Mouse (Mus musculus): Measurements from ENCODE around the gene Nlgn3.

- TF ChIP-seq POLR2A (IDR thresholded peaks at IDR 0.05; ENCODE audit: extremely low read depth, insufficient read depth, low read length) (no peak), CTCF (IDR thresholded peaks at IDR 0.05; ENCODE audit: extremely low read depth, insufficient read depth, low read length) (no peak)
These were observed 12.9 kb upstream of the Nlgn3 start for GRCm38 (mm10) chrX:101285953-101286670.
